Mouse (Mus musculus) stomach, embryonic 14.5 days (tissue): ENCODE data around the gene Nanos2. TPM values are rescaled to one million over a fixed set of nuclear protein-coding genes. Genes with fewer than 3 reads are reported as not detected.

Experiments used
- ATAC-seq: fragments of 200-750 bp; cut with Nextera tagmentation; 2 replicates; pipeline ENCODE4 v1.8.0; 2017; ENCODE audit warnings: low read depth, moderate TSS enrichment; ENCODE audit not compliant: insufficient number of reproducible peaks, insufficient read depth, low FRiP score
- H3K27ac ChIP-seq: fragments of 300-500 bp; sonication (generic); 2 replicates; pipeline ENCODE4 v1.5.1; 2014; ENCODE audit warnings: mild to moderate bottlenecking, low read length, moderate library complexity, mixed read lengths
- H3K27me3 ChIP-seq: fragments of 300-500 bp; sonication (generic); 2 replicates; pipeline ENCODE4 v1.6.1; 2014; ENCODE audit warnings: low read length, control low read depth, mixed read lengths; ENCODE audit not compliant: control insufficient read depth, insufficient read depth
- H3K36me3 ChIP-seq: fragments of 300-500 bp; sonication (generic); 2 replicates; pipeline ENCODE4 v1.6.1; 2014; ENCODE audit warnings: mild to moderate bottlenecking, control low read depth, low read length, moderate library complexity, mixed read lengths; ENCODE audit not compliant: control insufficient read depth, insufficient read depth
- H3K4me1 ChIP-seq: fragments of 300-500 bp; sonication (generic); 2 replicates; pipeline ENCODE4 v1.6.1; 2014; ENCODE audit warnings: low read length, control low read depth, mixed read lengths; ENCODE audit not compliant: control insufficient read depth, insufficient read depth
- H3K4me2 ChIP-seq: fragments of 300-500 bp; sonication (generic); replicated peaks from 2 replicates; pipeline ENCODE4 v1.6.1; 2014; ENCODE audit warnings: low read depth, low read length, control low read depth
- H3K4me3 ChIP-seq: fragments of 300-500 bp; sonication (generic); 2 replicates; pipeline ENCODE4 v1.5.1; 2014; ENCODE audit warnings: low read depth, low read length, control low read depth
- H3K9ac ChIP-seq: fragments of 300-500 bp; sonication (generic); replicated peaks from 2 replicates; pipeline ENCODE4 v1.6.1; 2014; ENCODE audit warnings: low read depth, mild to moderate bottlenecking, control low read depth, low read length, moderate library complexity, mixed read lengths
- H3K9me3 ChIP-seq: fragments of 300-500 bp; sonication (generic); 2 replicates; pipeline ENCODE4 v1.6.1; 2016; ENCODE audit warnings: low read depth, low read length, control low read depth; ENCODE audit not compliant: control insufficient read depth
- WGBS: fragments of 180-500 bp; shearing (Covaris S2); extraction: QIAGEN DNeasy Blood & Tissue Kit; methylation state at CpG from one replicate; pipeline ENCODE4 v1.1.7; 2014; 5-methylcytosine and 5-hydroxymethylcytosine counted together
- polyA plus RNA-seq: library from polyadenylated mRNA; unstranded; fragments of >200 nt; fragmentation: Nextera tagmentation; extraction: Ambion mirVana; gene quantifications from 2 replicates; pipeline ENCODE4 v1.2.1, GENCODE M21; 2014

Gene Nanos2
- polyA plus RNA-seq, 1 experiment from 2014 or later, result not detected

GRCm38 (mm10) chr7:18958384-18958766 lies 28.8 kb upstream of the Nanos2 start:
- H3K9me3 ChIP-seq, result no peaks in the 10 kb centered on the region
- 0% methylated on average over 13 of the region's 21 CpGs for WGBS
- no peaks in the 10 kb centered on the region for H3K36me3 ChIP-seq
- H3K27me3 ChIP-seq, result peaks cover 31% of the 10 kb centered on the region
- H3K27ac ChIP-seq, result no peak overlapping the region
- 0 out of 2 replicates have a peak, but pooled peaks have one; percentile 8 for ATAC-seq
- H3K4me2 ChIP-seq, result peak overlapping the region; percentile 99
- peak overlapping the region; percentile 51 for H3K4me3 ChIP-seq
- H3K4me1 ChIP-seq, result no peaks in the 10 kb centered on the region
- peak overlapping the region; percentile 48; the same call in 1 of the 2 replicates for H3K9ac ChIP-seq

DNA sequence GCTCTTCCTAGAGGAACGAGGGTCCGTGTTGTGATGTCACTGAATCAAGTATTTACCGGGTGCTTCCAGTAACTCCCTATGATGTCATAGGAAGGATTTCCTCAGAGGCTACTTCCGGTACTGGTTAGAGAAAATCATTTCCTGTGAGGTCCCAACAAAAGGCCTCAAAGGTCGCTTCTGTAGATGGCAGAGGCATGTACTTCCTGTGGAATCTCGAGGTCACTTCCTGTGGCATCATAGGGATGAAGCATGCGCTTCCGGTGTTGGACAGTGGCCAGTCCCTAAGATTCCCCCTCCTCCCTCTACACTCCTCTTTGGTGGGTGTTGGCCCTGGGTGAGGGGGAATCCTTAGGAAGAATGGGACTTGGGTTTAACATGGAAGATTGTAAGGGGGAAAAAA lies 27.8 kb upstream of the Nanos2 start:
- WGBS, result 54% methylated on average over 8 of the region's 8 CpGs
- no peak for ATAC-seq
- Histone ChIP-seq H3K36me3 (no peaks in the 10 kb centered on the region), H3K27ac (no peak overlapping the region), H3K4me3 (no peak overlapping the region), H3K9me3 (no peaks in the 10 kb centered on the region), H3K27me3 (peaks cover 34% of the 10 kb centered on the region), H3K4me1 (no peaks in the 10 kb centered on the region), H3K4me2 (no peak overlapping the region), H3K9ac (no peak overlapping the region)

DNA sequence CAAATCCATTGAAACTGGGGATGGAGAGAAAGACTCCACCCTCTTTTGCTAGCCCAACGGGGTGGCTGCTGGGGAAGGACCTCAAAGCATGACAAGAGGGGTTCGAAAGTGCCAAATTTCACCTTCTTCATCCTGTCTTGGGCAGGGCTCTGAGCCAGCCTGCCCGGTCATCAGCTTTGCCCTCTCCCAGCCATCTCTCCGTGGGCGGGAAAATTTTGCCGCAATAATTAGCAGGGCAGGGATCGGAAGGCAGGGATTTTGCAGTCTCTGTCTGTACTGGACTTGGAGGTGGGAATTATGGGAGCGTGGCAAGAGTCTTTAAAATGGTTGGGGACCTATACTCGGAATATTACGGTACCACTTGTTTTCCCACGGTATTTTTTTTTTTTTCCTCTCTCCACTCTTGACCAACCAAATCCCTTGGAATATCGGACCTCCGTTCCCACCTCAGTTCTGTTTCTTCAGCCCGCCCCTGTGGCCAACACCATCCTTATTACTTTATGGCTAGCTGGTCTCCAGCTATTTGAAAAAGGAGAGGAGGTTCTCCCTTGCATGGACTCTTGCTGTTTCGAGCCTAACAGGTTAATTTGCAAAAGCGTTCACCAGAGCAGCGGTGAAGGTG lies 24.9 kb upstream of the Nanos2 start:
- Histone ChIP-seq H3K9ac (no peak overlapping the region), H3K4me3 (peak overlapping the region; percentile 15; the same call in 1 of the 2 replicates), H3K27ac (no peak overlapping the region), H3K4me2 (peak overlapping the region; percentile 27; the same call in 1 of the 2 replicates), H3K36me3 (no peaks in the 10 kb centered on the region), H3K4me1 (no peaks in the 10 kb centered on the region), H3K9me3 (no peaks in the 10 kb centered on the region), H3K27me3 (peaks cover 45% of the 10 kb centered on the region)
- ATAC-seq, result no peak
- WGBS, result 2% methylated on average over 17 of the region's 17 CpGs

DNA sequence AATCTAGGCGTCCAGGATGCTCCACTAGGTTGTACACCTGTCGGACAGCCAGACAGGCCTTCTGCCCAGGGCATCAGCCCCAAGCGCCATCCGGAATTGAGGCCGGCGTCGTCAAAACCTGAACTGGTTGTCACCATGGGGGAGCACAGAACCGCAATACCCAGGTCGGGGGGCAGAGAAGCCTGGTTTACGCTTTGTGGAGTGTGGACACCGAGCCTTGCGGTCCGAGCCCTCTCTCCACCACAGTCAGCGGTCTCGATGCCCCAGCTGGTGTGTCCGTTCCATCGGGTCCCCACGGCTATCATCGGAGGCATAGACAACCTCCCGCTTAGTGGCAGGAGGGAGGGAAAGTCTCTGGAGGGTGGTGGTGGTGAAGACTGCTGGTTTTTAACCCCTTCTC lies 24.4 kb upstream of the Nanos2 start:
- no peak overlapping the region for H3K27ac ChIP-seq
- no peak overlapping the region for H3K9ac ChIP-seq
- under 1% methylated on average over 20 of the region's 20 CpGs for WGBS
- no peaks in the 10 kb centered on the region for H3K4me1 ChIP-seq
- peak overlapping the region; percentile 27; the same call in 1 of the 2 replicates for H3K4me2 ChIP-seq
- ATAC-seq, result no peak
- H3K27me3 ChIP-seq, result peaks cover 45% of the 10 kb centered on the region
- no peaks in the 10 kb centered on the region for H3K9me3 ChIP-seq
- peak overlapping the region; percentile 15; the same call in 1 of the 2 replicates for H3K4me3 ChIP-seq
- H3K36me3 ChIP-seq, result no peaks in the 10 kb centered on the region

DNA sequence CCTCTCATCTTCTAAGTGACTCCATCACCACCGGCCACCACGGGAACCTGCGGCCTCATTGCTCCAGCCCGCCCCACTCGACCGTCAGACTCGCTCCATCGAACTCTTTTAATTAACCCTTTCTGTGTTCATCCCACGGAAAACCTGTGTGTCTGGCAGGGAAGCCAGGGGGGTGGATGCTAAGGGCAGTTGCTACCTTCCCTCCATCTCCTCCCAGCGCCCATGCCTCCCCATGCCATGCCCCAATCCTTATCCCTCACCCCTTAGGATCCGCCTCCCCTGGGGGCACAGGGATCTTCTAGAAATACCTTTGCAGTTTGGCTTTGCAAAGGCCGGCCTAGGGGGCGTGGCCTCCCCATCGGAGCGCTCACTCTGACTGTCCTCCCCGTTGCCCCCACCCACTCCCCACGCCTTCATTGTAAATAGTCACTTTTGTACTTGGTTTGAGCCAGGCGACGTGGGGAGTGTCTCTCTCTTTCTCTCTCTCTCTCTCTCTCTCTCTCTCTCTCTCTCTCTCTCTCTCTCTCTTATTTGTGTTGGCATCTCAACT lies 23.8 kb upstream of the Nanos2 start:
- H3K9me3 ChIP-seq, result no peaks in the 10 kb centered on the region
- H3K9ac ChIP-seq, result no peak overlapping the region
- H3K4me2 ChIP-seq, result 0 out of 2 replicates have a peak overlapping the region, but pooled peaks have one; percentile 2
- ATAC-seq, result no peak
- peaks cover 42% of the 10 kb centered on the region for H3K27me3 ChIP-seq
- H3K36me3 ChIP-seq, result no peaks in the 10 kb centered on the region
- H3K4me3 ChIP-seq, result no peak overlapping the region
- H3K27ac ChIP-seq, result no peak overlapping the region
- H3K4me1 ChIP-seq, result no peaks in the 10 kb centered on the region
- 1% methylated on average over 19 of the region's 19 CpGs for WGBS

DNA sequence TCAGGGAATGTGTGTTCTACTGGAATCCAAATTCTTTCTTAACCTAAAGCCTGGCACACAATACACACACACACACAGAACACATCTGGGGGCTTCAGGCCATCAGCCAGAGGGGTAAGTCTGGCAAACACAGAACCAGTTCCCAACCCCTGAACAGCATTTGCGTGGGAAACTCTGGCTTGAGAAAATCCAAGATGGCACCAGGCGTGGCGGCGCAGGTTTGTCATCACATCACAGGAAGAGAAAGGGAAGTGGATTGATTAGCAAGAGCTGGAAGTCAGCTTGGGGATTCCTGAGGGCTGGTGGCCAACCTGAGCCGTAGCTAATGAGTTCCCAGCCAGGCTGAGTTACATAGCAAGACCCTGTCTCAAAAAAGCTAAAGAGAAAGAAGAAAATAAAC lies 21.9 kb upstream of the Nanos2 start:
- no peak overlapping the region for H3K4me2 ChIP-seq
- WGBS, result 71% methylated on average over 5 of the region's 5 CpGs
- H3K4me3 ChIP-seq, result no peak overlapping the region
- H3K4me1 ChIP-seq, result no peaks in the 10 kb centered on the region
- H3K9ac ChIP-seq, result no peak overlapping the region
- H3K27me3 ChIP-seq, result peaks cover 38% of the 10 kb centered on the region
- no peak for ATAC-seq
- no peaks in the 10 kb centered on the region for H3K9me3 ChIP-seq
- no peaks in the 10 kb centered on the region for H3K36me3 ChIP-seq
- no peak overlapping the region for H3K27ac ChIP-seq

- 3% methylated on average over 8 of the region's 8 CpGs for WGBS
- Histone ChIP-seq H3K4me3 (no peak overlapping the region), H3K4me2 (no peak overlapping the region), H3K9me3 (no peaks in the 10 kb centered on the region), H3K27me3 (peaks cover 22% of the 10 kb centered on the region), H3K36me3 (no peaks in the 10 kb centered on the region), H3K4me1 (no peaks in the 10 kb centered on the region), H3K9ac (no peak overlapping the region), H3K27ac (no peak overlapping the region)
- no peak; the same call in 1 of the 2 replicates for ATAC-seq
These were observed 19.6 kb upstream of the Nanos2 start for GRCm38 (mm10) chr7:18967603-18968002.

DNA sequence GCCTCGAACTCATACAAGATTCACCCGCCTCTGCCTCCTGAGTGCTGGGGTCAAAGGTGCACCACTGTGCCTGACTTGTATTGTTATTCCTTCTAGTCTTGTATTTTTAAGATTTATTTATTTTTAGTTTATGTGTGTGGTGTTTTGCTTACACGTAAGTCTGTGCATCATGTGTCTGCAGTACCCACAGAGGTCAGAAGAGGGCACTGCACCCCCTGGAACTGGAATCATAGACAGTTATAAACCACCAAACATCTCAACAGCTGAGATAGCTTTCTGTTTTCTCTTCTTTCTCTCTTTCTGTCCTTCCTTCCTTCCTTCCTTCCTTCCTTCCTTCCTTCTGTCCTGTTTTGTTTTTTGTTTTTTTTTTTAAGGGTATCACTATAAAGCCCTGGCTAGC lies 16.2 kb upstream of the Nanos2 start:
- no peaks in the 10 kb centered on the region for H3K9me3 ChIP-seq
- no peak overlapping the region for H3K4me3 ChIP-seq
- H3K27me3 ChIP-seq, result 0 out of 2 replicates have a peak, but pooled peaks cover 1% of the 10 kb centered on the region
- ATAC-seq, result no peak
- H3K36me3 ChIP-seq, result no peaks in the 10 kb centered on the region
- WGBS, result 79% methylated on average over 3 of the region's 3 CpGs
- no peak overlapping the region for H3K4me2 ChIP-seq
- H3K9ac ChIP-seq, result no peak overlapping the region
- H3K4me1 ChIP-seq, result no peaks in the 10 kb centered on the region
- no peak overlapping the region for H3K27ac ChIP-seq
